Mouse (Mus musculus): ENCODE data around the gene Ppp5c. TPM values are rescaled to one million over a fixed set of nuclear protein-coding genes. Genes with fewer than 3 reads are reported as not detected.
A peak's percentile ranks its signal among the peaks of the same experiment; 100 is the strongest.

Gene Ppp5c
- polyA plus RNA-seq, 1 experiment from 2014 or later = 101 TPM

- H3K4me1 ChIP-seq (replicated peaks; ENCODE audit: control insufficient read depth, insufficient read depth, low read length) = peaks cover 25% of the 10 kb centered on the region
- no peak for DNase-seq (ENCODE audit: low spot score)
- 0 out of 2 replicates have a peak overlapping the region, but pooled peaks have one; percentile 19 for H3K27ac ChIP-seq (ENCODE audit: low read depth)
- no peaks in the 10 kb centered on the region for H3K9me3 ChIP-seq (ENCODE audit: control insufficient read depth, low read length)
- 50% methylated on average over 4 of the region's 4 CpGs for WGBS
- H3K9ac ChIP-seq (ENCODE audit: low read length) = no peak overlapping the region
- peak overlapping the region; percentile 70; the same call in 1 of the 2 replicates for H3K4me2 ChIP-seq (ENCODE audit: low read length)
- H3K36me3 ChIP-seq (ENCODE audit: control insufficient read depth, insufficient read depth, low read length) = peaks cover 40% of the 10 kb centered on the region
- H3K27me3 ChIP-seq (replicated peaks; ENCODE audit: control insufficient read depth, insufficient read depth, low read length) = no peaks in the 10 kb centered on the region
- no peak for ATAC-seq (replicated peaks; ENCODE audit: low FRiP score, low TSS enrichment, low read depth)
- H3K4me3 ChIP-seq (ENCODE audit: low read depth, low read length) = no peak overlapping the region
Observed at GRCm38 (mm10) chr7:17025505-17025894, 2.2 kb downstream of the Ppp5c start.

- DNase-seq (ENCODE audit: low spot score) (no peak), ATAC-seq (replicated peaks; ENCODE audit: low FRiP score, low TSS enrichment, low read depth) (no peak)
- no peaks in the 10 kb centered on the region for H3K27me3 ChIP-seq (replicated peaks; ENCODE audit: control insufficient read depth, insufficient read depth, low read length)
Observed at GRCm38 (mm10) chr7:17024814-17025504, 2.8 kb downstream of the Ppp5c start.

DNA sequence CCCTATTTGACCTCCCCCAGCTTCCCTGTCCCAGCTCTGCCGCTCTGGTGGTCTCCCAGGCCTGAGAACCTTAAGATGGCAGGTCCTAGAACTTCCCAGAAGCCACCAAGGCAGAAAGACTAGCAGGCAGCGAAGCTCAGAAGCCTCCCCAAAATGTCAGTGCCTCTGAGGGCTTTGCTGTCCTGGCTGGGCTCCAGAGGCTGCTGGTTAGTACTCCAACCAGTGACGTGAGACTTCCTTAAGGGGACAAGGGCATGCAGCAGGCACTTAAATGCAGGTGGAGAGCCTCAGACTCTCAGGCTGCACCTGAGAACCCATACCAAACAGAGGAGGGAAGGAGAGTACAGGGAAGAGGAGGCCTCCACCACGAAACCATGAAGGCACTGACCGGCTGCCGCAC, 3.6 kb downstream of the Ppp5c start:
- peaks cover 25% of the 10 kb centered on the region for H3K4me1 ChIP-seq (replicated peaks; ENCODE audit: control insufficient read depth, insufficient read depth, low read length)
- no peak overlapping the region for H3K9ac ChIP-seq (ENCODE audit: low read length)
- no peak for ATAC-seq (replicated peaks; ENCODE audit: low FRiP score, low TSS enrichment, low read depth)
- no peak for DNase-seq (ENCODE audit: low spot score)
- no peak overlapping the region for H3K4me2 ChIP-seq (ENCODE audit: low read length)
- peaks cover 54% of the 10 kb centered on the region for H3K36me3 ChIP-seq (ENCODE audit: control insufficient read depth, insufficient read depth, low read length)
- WGBS = 83% methylated on average over 6 of the region's 6 CpGs
- H3K27ac ChIP-seq (ENCODE audit: low read depth) = 0 out of 2 replicates have a peak overlapping the region, but pooled peaks have one; percentile 19
- H3K4me3 ChIP-seq (ENCODE audit: low read depth, low read length) = no peak overlapping the region
- H3K27me3 ChIP-seq (replicated peaks; ENCODE audit: control insufficient read depth, insufficient read depth, low read length) = no peaks in the 10 kb centered on the region
- no peaks in the 10 kb centered on the region for H3K9me3 ChIP-seq (ENCODE audit: control insufficient read depth, low read length)

More at GRCm38 (mm10) chr7:17024814-17025504, 2.8 kb downstream of the Ppp5c start:
- Histone ChIP-seq H3K9me3 (ENCODE audit: control insufficient read depth, low read length) (no peaks in the 10 kb centered on the region), H3K4me3 (ENCODE audit: low read depth, low read length) (no peak overlapping the region), H3K9ac (ENCODE audit: low read length) (no peak overlapping the region), H3K27ac (ENCODE audit: low read depth) (0 out of 2 replicates have a peak overlapping the region, but pooled peaks have one; percentile 19), H3K36me3 (ENCODE audit: control insufficient read depth, insufficient read depth, low read length) (peaks cover 46% of the 10 kb centered on the region), H3K4me1 (replicated peaks; ENCODE audit: control insufficient read depth, insufficient read depth, low read length) (peaks cover 25% of the 10 kb centered on the region), H3K4me2 (ENCODE audit: low read length) (no peak overlapping the region)
- 80% methylated on average over 10 of the region's 10 CpGs for WGBS

DNA sequence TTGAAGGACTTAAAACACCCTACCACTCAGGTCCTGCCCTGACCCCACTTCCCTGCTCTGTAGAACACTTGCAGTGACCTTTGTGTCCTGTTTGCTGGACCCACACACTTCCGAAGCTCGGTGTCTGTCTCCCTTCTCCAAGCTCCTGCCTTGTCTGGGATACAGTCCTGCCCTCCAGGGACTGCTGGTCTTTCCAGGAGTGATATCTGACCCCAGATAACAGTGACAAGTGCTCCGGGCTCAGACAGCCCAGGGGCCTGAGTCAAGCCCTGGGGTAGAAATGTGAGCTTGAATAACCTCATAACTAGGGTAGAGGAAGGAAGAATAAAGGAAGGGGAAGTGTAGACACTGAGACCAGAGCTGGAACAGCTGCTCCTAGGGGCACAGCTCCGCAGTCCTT, 4.0 kb downstream of the Ppp5c start:
- no peak overlapping the region for H3K9ac ChIP-seq (ENCODE audit: low read length)
- peaks cover 25% of the 10 kb centered on the region for H3K4me1 ChIP-seq (replicated peaks; ENCODE audit: control insufficient read depth, insufficient read depth, low read length)
- WGBS = 72% methylated on average over 4 of the region's 4 CpGs
- H3K27me3 ChIP-seq (replicated peaks; ENCODE audit: control insufficient read depth, insufficient read depth, low read length) = no peaks in the 10 kb centered on the region
- ATAC-seq (replicated peaks; ENCODE audit: low FRiP score, low TSS enrichment, low read depth) = no peak
- DNase-seq (ENCODE audit: low spot score) = no peak
- H3K27ac ChIP-seq (ENCODE audit: low read depth) = no peak overlapping the region
- H3K4me3 ChIP-seq (ENCODE audit: low read depth, low read length) = no peak overlapping the region
- H3K9me3 ChIP-seq (ENCODE audit: control insufficient read depth, low read length) = no peaks in the 10 kb centered on the region
- no peak overlapping the region for H3K4me2 ChIP-seq (ENCODE audit: low read length)
- H3K36me3 ChIP-seq (ENCODE audit: control insufficient read depth, insufficient read depth, low read length) = peaks cover 55% of the 10 kb centered on the region

DNA sequence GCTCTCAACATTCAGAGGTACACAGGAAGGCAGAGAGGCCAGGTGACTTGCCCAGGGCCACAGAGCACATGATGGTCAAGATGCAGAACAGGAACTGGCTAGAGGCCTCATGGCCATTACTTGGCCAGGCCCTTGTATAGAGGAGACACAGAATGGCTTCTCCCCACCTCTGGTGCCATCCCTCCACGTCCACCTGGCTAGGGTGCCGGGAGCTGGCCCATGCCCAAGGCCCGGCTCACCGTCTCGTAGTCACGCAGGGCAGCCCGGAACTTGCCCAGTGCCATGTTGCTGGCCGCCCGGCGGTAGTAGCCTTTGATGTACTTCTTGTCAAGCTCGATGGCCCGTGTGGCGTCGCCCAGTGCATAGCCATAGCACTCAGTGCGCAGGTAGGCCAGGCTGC, 5.5 kb downstream of the Ppp5c start:
- peaks cover 55% of the 10 kb centered on the region for H3K36me3 ChIP-seq (ENCODE audit: control insufficient read depth, insufficient read depth, low read length)

DNA sequence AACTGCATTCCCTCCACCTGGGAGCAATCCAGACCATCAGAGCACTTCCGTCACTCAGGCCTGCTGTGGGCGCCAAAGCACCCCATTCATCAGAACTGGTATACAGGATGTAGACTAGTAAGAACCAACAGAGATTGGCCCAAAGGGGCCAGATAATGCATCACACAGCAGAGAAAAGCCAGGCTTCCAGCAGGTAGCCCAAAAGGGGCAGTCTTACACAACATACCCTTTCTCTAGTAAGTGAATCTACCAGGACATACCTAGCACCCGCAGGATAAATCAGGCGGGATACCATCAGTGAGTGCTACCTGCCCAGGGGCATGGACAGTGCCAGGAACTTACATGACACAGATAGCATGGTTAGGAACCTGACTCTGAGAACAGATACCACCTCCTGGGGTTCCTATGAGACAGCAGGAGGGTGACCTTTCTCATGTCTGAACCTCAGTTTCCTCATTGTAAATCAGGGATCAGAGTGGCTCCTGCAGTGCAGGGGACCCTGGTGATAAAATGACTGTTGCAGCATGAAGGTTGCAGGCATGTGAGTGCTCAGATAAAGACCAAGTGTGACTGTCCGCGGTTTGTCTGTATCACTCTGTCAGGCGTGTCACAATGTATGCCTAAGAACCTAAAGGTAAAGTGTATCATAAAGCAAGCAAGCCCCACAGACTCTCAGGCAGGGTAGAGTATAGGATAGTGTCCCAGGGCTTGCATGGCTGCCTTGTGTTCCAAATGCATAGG, 8.1 kb downstream of the Ppp5c start:
- H3K36me3 ChIP-seq (ENCODE audit: control insufficient read depth, insufficient read depth, low read length) = peaks cover 77% of the 10 kb centered on the region
- DNase-seq (ENCODE audit: low spot score) = no peak
- WGBS = 87% methylated on average over 7 of the region's 7 CpGs
- ATAC-seq (replicated peaks; ENCODE audit: low FRiP score, low TSS enrichment, low read depth) = no peak
- no peaks in the 10 kb centered on the region for H3K9me3 ChIP-seq (ENCODE audit: control insufficient read depth, low read length)
- no peak overlapping the region for H3K4me2 ChIP-seq (ENCODE audit: low read length)
- H3K4me3 ChIP-seq (ENCODE audit: low read depth, low read length) = no peak overlapping the region
- H3K9ac ChIP-seq (ENCODE audit: low read length) = no peak overlapping the region
- no peaks in the 10 kb centered on the region for H3K4me1 ChIP-seq (replicated peaks; ENCODE audit: control insufficient read depth, insufficient read depth, low read length)
- H3K27me3 ChIP-seq (replicated peaks; ENCODE audit: control insufficient read depth, insufficient read depth, low read length) = no peaks in the 10 kb centered on the region
- no peak overlapping the region for H3K27ac ChIP-seq (ENCODE audit: low read depth)

More for the DNA sequence above, 5.5 kb downstream of the Ppp5c start:
- ATAC-seq (replicated peaks; ENCODE audit: low FRiP score, low TSS enrichment, low read depth) (no peak), DNase-seq (ENCODE audit: low spot score) (no peak)
- H3K4me2 ChIP-seq (ENCODE audit: low read length) = no peak overlapping the region
- WGBS = 94% methylated on average over 15 of the region's 15 CpGs
- H3K27me3 ChIP-seq (replicated peaks; ENCODE audit: control insufficient read depth, insufficient read depth, low read length) = no peaks in the 10 kb centered on the region
- peaks cover 20% of the 10 kb centered on the region for H3K4me1 ChIP-seq (replicated peaks; ENCODE audit: control insufficient read depth, insufficient read depth, low read length)
- H3K9ac ChIP-seq (ENCODE audit: low read length) = no peak overlapping the region
- no peaks in the 10 kb centered on the region for H3K9me3 ChIP-seq (ENCODE audit: control insufficient read depth, low read length)
- H3K27ac ChIP-seq (ENCODE audit: low read depth) = no peak overlapping the region
- H3K4me3 ChIP-seq (ENCODE audit: low read depth, low read length) = no peak overlapping the region

- ATAC-seq (replicated peaks; ENCODE audit: low FRiP score, low TSS enrichment, low read depth) = no peak
- H3K4me1 ChIP-seq (replicated peaks; ENCODE audit: control insufficient read depth, insufficient read depth, low read length) = no peaks in the 10 kb centered on the region
- no peak overlapping the region for H3K4me3 ChIP-seq (ENCODE audit: low read depth, low read length)
- WGBS = 87% methylated on average over 2 of the region's 2 CpGs
- H3K4me2 ChIP-seq (ENCODE audit: low read length) = no peak overlapping the region
- no peak overlapping the region for H3K27ac ChIP-seq (ENCODE audit: low read depth)
- H3K9me3 ChIP-seq (ENCODE audit: control insufficient read depth, low read length) = no peaks in the 10 kb centered on the region
- peaks cover 78% of the 10 kb centered on the region for H3K36me3 ChIP-seq (ENCODE audit: control insufficient read depth, insufficient read depth, low read length)
- no peaks in the 10 kb centered on the region for H3K27me3 ChIP-seq (replicated peaks; ENCODE audit: control insufficient read depth, insufficient read depth, low read length)
- DNase-seq (ENCODE audit: low spot score) = no peak
- H3K9ac ChIP-seq (ENCODE audit: low read length) = no peak overlapping the region
Observed at GRCm38 (mm10) chr7:17017921-17018320, 9.8 kb downstream of the Ppp5c start.

- Histone ChIP-seq H3K4me3 (ENCODE audit: low read depth, low read length) (no peak overlapping the region), H3K36me3 (ENCODE audit: control insufficient read depth, insufficient read depth, low read length) (peaks cover 78% of the 10 kb centered on the region), H3K9me3 (ENCODE audit: control insufficient read depth, low read length) (no peaks in the 10 kb centered on the region), H3K4me2 (ENCODE audit: low read length) (no peak overlapping the region), H3K9ac (ENCODE audit: low read length) (no peak overlapping the region), H3K27ac (ENCODE audit: low read depth) (no peak overlapping the region), H3K4me1 (replicated peaks; ENCODE audit: control insufficient read depth, insufficient read depth, low read length) (no peaks in the 10 kb centered on the region), H3K27me3 (replicated peaks; ENCODE audit: control insufficient read depth, insufficient read depth, low read length) (no peaks in the 10 kb centered on the region)
- DNase-seq (ENCODE audit: low spot score) (no peak), ATAC-seq (replicated peaks; ENCODE audit: low FRiP score, low TSS enrichment, low read depth) (peak; percentile 84)
- 77% methylated on average over 1 of the region's 1 CpGs for WGBS
Observed at GRCm38 (mm10) chr7:17017036-17017435, 10.7 kb downstream of the Ppp5c start.

Measured in intestine, embryonic 14.5 days (tissue).